Mouse (Mus musculus): ENCODE results near the gene Mrgprh.

DNA sequence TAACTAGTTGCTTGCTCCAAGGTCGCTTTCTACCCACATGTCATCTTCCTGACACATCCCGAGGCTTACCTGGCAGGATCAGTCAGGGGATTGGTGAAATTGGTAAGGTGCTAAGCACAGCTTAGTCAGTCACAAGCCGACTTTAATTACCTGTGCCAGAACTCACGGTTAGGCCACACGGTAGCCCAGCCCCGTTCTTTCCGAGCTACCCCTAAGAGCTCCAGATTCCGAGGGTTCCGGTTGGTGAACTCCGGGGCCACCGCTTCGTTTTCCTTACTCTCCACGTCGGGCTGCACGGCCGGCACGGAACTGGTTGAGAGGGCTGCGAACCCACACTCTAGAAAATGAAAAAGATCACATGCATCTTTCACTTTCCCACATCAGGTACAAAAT is 39.6 kb downstream of the Mrgprh start, which contains the start of gene Tcp1:
- TF ChIP-seq CTCF (IDR thresholded peaks at IDR 0.05; ENCODE audit: borderline replicate concordance, insufficient read depth, low read length) = no peak
- no peak for TF ChIP-seq POLR2A (IDR thresholded peaks at IDR 0.05; ENCODE audit: low read depth, low read length)

All from embryonic fibroblast, embryonic 13.5 days (primary cell).